In genomic region chr3:117869324-117869715, GRCm38 (mm10) we compare ENCODE assay signal across 8 mouse cellular contexts. TPM values are rescaled to one million over a fixed set of nuclear protein-coding genes. Genes with fewer than 3 reads are reported as not detected.
A peak's percentile ranks its signal among the peaks of the same experiment; 100 is the strongest.
DNase-seq lines count a peak whose midpoint lies in the region; ATAC-seq lines count a peak whose summit lies in the region.

No protein-coding gene starts in this region.

- peaks cover 38% of the 10 kb centered on the region for H3K4me1 ChIP-seq in heart, embryonic 13.5 days
- H3K4me1 ChIP-seq in embryonic facial prominence, embryonic 10.5 days: peaks cover 13% of the 10 kb centered on the region
- peaks cover 8% of the 10 kb centered on the region for H3K4me1 ChIP-seq in intestine, embryonic 16.5 days (ENCODE audit: control insufficient read depth, insufficient read depth, low read length)
- no peaks in the 10 kb centered on the region; the same call in 1 of the 2 replicates for H3K4me1 ChIP-seq in midbrain, embryonic 15.5 days

- peak overlapping the region; percentile 88 for H3K27ac ChIP-seq in heart, embryonic 13.5 days (replicated peaks)
- peak overlapping the region; percentile 86 for H3K27ac ChIP-seq in embryonic facial prominence, embryonic 10.5 days (replicated peaks)
- H3K27ac ChIP-seq in intestine, embryonic 16.5 days (ENCODE audit: low read length): peak overlapping the region; percentile 92
- H3K27ac ChIP-seq in midbrain, embryonic 15.5 days: 0 out of 2 replicates have a peak overlapping the region, but pooled peaks have one; percentile 8

- H3K9ac ChIP-seq in heart, embryonic 13.5 days: peak overlapping the region; percentile 89
- H3K9ac ChIP-seq in intestine, embryonic 16.5 days (ENCODE audit: low read depth, low read length): peak overlapping the region; percentile 84
- peak overlapping the region; percentile 60 for H3K9ac ChIP-seq in midbrain, embryonic 15.5 days

- peak overlapping the region; percentile 76 for H3K4me3 ChIP-seq in heart, embryonic 13.5 days
- peak overlapping the region; percentile 73 for H3K4me3 ChIP-seq in embryonic facial prominence, embryonic 10.5 days
- peak overlapping the region; percentile 72 for H3K4me3 ChIP-seq in intestine, embryonic 16.5 days (ENCODE audit: low read length)
- peak overlapping the region; percentile 50 for H3K4me3 ChIP-seq in midbrain, embryonic 15.5 days

- H3K36me3 ChIP-seq in heart, embryonic 13.5 days: no peaks in the 10 kb centered on the region
- no peaks in the 10 kb centered on the region for H3K36me3 ChIP-seq in embryonic facial prominence, embryonic 10.5 days (replicated peaks)
- no peaks in the 10 kb centered on the region for H3K36me3 ChIP-seq in intestine, embryonic 16.5 days (ENCODE audit: control insufficient read depth, insufficient read depth, low read length)
- no peaks in the 10 kb centered on the region for H3K36me3 ChIP-seq in midbrain, embryonic 15.5 days (replicated peaks)

- H3K9me3 ChIP-seq in heart, embryonic 13.5 days: no peaks in the 10 kb centered on the region
- no peaks in the 10 kb centered on the region for H3K9me3 ChIP-seq in embryonic facial prominence, embryonic 10.5 days
- no peaks in the 10 kb centered on the region for H3K9me3 ChIP-seq in intestine, embryonic 16.5 days (ENCODE audit: control insufficient read depth, low read length)
- no peaks in the 10 kb centered on the region for H3K9me3 ChIP-seq in midbrain, embryonic 15.5 days

- peak overlapping the region; percentile 74 for H3K4me2 ChIP-seq in heart, embryonic 13.5 days
- peak overlapping the region; percentile 71 for H3K4me2 ChIP-seq in intestine, embryonic 16.5 days (ENCODE audit: low read depth, low read length)
- peak overlapping the region; percentile 76 for H3K4me2 ChIP-seq in midbrain, embryonic 15.5 days

- ATAC-seq in heart, embryonic 13.5 days (ENCODE audit: extremely low read depth, insufficient number of reproducible peaks, low FRiP score, low TSS enrichment): no peak
- ATAC-seq in intestine, embryonic 16.5 days: no peak
- no peak for ATAC-seq in midbrain, embryonic 15.5 days (replicated peaks)
- no peak for ATAC-seq in CD4-positive, CD25-positive, alpha-beta regulatory T cell, adult 4 months

- DNase-seq in heart, postnatal 4 days: no peak
- no peak for DNase-seq in embryonic facial prominence, embryonic 10.5 days (ENCODE audit: low spot score)
- no peak for DNase-seq in retina, embryonic 14.5 days (ENCODE audit: low spot score)
- no peak for DNase-seq in thymus, postnatal 4 days

- H3K27me3 ChIP-seq in heart, embryonic 13.5 days (replicated peaks): no peaks in the 10 kb centered on the region
- H3K27me3 ChIP-seq in embryonic facial prominence, embryonic 10.5 days (replicated peaks; ENCODE audit: low read depth, poor library complexity, severe bottlenecking): 0 out of 2 replicates have a peak, but pooled peaks cover 3% of the 10 kb centered on the region
- no peaks in the 10 kb centered on the region for H3K27me3 ChIP-seq in intestine, embryonic 16.5 days (replicated peaks; ENCODE audit: control insufficient read depth, insufficient read depth, low read length)
- no peaks in the 10 kb centered on the region for H3K27me3 ChIP-seq in midbrain, embryonic 15.5 days (replicated peaks)

- 16% methylated on average over 2 of the region's 2 CpGs for WGBS in heart, embryonic 13.5 days
- WGBS in embryonic facial prominence, embryonic 10.5 days: 23% methylated on average over 2 of the region's 2 CpGs
- 9% methylated on average over 2 of the region's 2 CpGs for WGBS in intestine, embryonic 16.5 days
- WGBS in midbrain, embryonic 15.5 days: 22% methylated on average over 2 of the region's 2 CpGs

RNA-seq across cellular contexts. Expression of gene Snx7, which starts 0.6 kb away (rescaled TPM):
- polyA plus RNA-seq in heart, embryonic 13.5 days (2015; fragmentation: Nextera tagmentation; extraction: Ambion mirVana): 36.1 and 40.0 TPM in 2 replicates
- 10 to 100 TPM; 16.0 to 19.0 TPM for total RNA-seq in heart, postnatal 4 days (2021)
- polyA plus RNA-seq in embryonic facial prominence, embryonic 10.5 days (2016; fragmentation: Nextera tagmentation; extraction: Ambion mirVana): 13.5 and 14.1 TPM in 2 replicates
- polyA plus RNA-seq in intestine, embryonic 16.5 days (2015; fragmentation: Nextera tagmentation; extraction: Ambion mirVana): 85.6 and 88.5 TPM in 2 replicates
- polyA plus RNA-seq in midbrain, embryonic 15.5 days (2015; fragmentation: Nextera tagmentation; extraction: Ambion mirVana): 9.7 and 9.8 TPM in 2 replicates
- under 1 TPM in 1 of 2 experiments, not detected in 1; 0.09 TPM for polyA plus RNA-seq in CD4-positive, CD25-positive, alpha-beta regulatory T cell, adult 4 months (2017; shearing (Covaris generic))

Comparison
In these comparisons a context has a peak if more than half of its experiments do, and no peak if none do; other contexts are left out.
1. H3K27ac ChIP-seq: peak in every context shown above with its lines; median percentile 92 in intestine, embryonic 16.5 days; 88 in heart, embryonic 13.5 days; 86 in embryonic facial prominence, embryonic 10.5 days; 8 in midbrain, embryonic 15.5 days.